Comparison of ENCODE assay signal across 8 mouse cellular contexts in the genomic region with DNA sequence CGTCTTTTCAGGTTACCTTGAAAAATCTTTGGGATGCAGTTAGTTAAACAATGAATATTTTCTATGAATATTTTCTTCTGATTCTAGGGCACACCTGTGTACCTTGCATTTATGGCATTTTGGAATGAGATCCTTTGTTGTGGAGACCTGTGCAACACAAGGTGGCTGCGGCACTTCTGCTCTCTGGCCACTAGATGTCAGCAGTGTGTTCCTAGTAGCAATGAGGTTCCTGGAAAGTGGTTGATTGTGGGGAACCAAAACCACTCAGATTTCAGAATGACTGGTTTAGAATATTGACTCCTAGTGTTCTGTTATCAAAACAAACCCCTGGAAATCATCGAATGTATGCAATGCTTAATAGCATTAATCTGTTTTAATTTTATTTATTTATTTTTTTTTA. TPM values are rescaled to one million over a fixed set of nuclear protein-coding genes. Genes with fewer than 3 reads are reported as not detected.
DNase-seq lines count a peak whose midpoint lies in the region; ATAC-seq and TF ChIP-seq lines count a peak whose summit lies in the region.

No protein-coding gene starts in this region.

- no peaks in the 10 kb centered on the region for H3K9me3 ChIP-seq in forebrain, embryonic 15.5 days
- H3K9me3 ChIP-seq in lung, embryonic 14.5 days (ENCODE audit: low read depth, low read length), result no peaks in the 10 kb centered on the region

- peak; percentile 54 for DNase-seq in 416B (ENCODE audit: low read depth)
- DNase-seq in ES-CJ7 (ENCODE audit: low read depth, low spot score), result peak; percentile 51
- peak; percentile 57 to 81 for DNase-seq in kidney, postnatal 36 days
- DNase-seq in lung, embryonic 14.5 days, result peak; percentile 90
- peak; percentile 91 for DNase-seq in retina, embryonic 14.5 days (ENCODE audit: low spot score)
- DNase-seq in natural killer cell, adult 2 months (ENCODE audit: low spot score in 2 of 2), result no peak

- H3K27ac ChIP-seq in forebrain, embryonic 15.5 days (replicated peaks), result no peak overlapping the region
- H3K27ac ChIP-seq in lung, embryonic 14.5 days (ENCODE audit: low read depth), result no peak overlapping the region

- WGBS in forebrain, embryonic 15.5 days, result 5% methylated on average over 3 of the region's 3 CpGs
- WGBS in lung, embryonic 14.5 days, result 6% methylated on average over 3 of the region's 3 CpGs

- peak; percentile 15; the same call in 1 of the 2 replicates for ATAC-seq in cerebellum, adult (ENCODE audit: insufficient number of reproducible peaks, low FRiP score, low TSS enrichment)
- 0 out of 2 replicates have a peak, but pooled peaks have one; percentile 66 for ATAC-seq in forebrain, embryonic 15.5 days (replicated peaks)
- ATAC-seq in lung, embryonic 14.5 days (ENCODE audit: insufficient read depth), result no peak

- TF ChIP-seq CTCF in lung, embryonic 14.5 days (IDR thresholded peaks at IDR 0.05; ENCODE audit: low read depth), result peak; percentile 94

- no peak overlapping the region for H3K9ac ChIP-seq in forebrain, embryonic 15.5 days (replicated peaks)
- no peak overlapping the region for H3K9ac ChIP-seq in lung, embryonic 14.5 days

- H3K4me2 ChIP-seq in forebrain, embryonic 15.5 days (replicated peaks), result no peak overlapping the region
- no peak overlapping the region for H3K4me2 ChIP-seq in lung, embryonic 14.5 days

- no peaks in the 10 kb centered on the region for H3K4me1 ChIP-seq in forebrain, embryonic 15.5 days
- no peaks in the 10 kb centered on the region for H3K4me1 ChIP-seq in lung, embryonic 14.5 days (ENCODE audit: insufficient read depth)

- 0 out of 2 replicates have a peak, but pooled peaks cover 3% of the 10 kb centered on the region for H3K27me3 ChIP-seq in forebrain, embryonic 15.5 days
- no peaks in the 10 kb centered on the region for H3K27me3 ChIP-seq in lung, embryonic 14.5 days (ENCODE audit: insufficient read depth, low read length)

- no peaks in the 10 kb centered on the region for H3K36me3 ChIP-seq in forebrain, embryonic 15.5 days
- H3K36me3 ChIP-seq in lung, embryonic 14.5 days (ENCODE audit: insufficient read depth), result no peaks in the 10 kb centered on the region

- H3K4me3 ChIP-seq in forebrain, embryonic 15.5 days, result no peak overlapping the region
- no peak overlapping the region for H3K4me3 ChIP-seq in lung, embryonic 14.5 days (ENCODE audit: low read depth, low read length)

RNA-seq across cellular contexts. Expression of gene Wdr72, which starts 31.7 kb away (rescaled TPM):
- 0.11 TPM in 1 of 2 replicates, not detected in the other for polyA plus RNA-seq in forebrain, embryonic 15.5 days (2015; fragmentation: Nextera tagmentation; extraction: Ambion mirVana)
- polyA plus RNA-seq in lung, embryonic 14.5 days (2014; fragmentation: Nextera tagmentation; extraction: Ambion mirVana), result 0.37 and 0.42 TPM in 2 replicates

Comparison
In these comparisons a context has a peak if more than half of its experiments do, and no peak if none do; other contexts are left out.
1. DNase-seq: peak in 416B (single experiment), ES-CJ7 (single experiment), kidney, postnatal 36 days (2 of 2), lung, embryonic 14.5 days (single experiment) and retina, embryonic 14.5 days (single experiment); none in natural killer cell, adult 2 months (0 of 2).